Mouse (Mus musculus) embryonic facial prominence, embryonic 12.5 days (tissue): ENCODE data around the gene Taok2. TPM values are rescaled to one million over a fixed set of nuclear protein-coding genes. Genes with fewer than 3 reads are reported as not detected.

Source experiments
- ATAC-seq: fragments of 200-750 bp; cut with Nextera tagmentation; 2 replicates; pipeline ENCODE4 v1.8.0; 2017; ENCODE audit not compliant: insufficient number of reproducible peaks, insufficient read depth, low FRiP score, low TSS enrichment
- H3K27ac ChIP-seq: fragments of 300-500 bp; sonication (generic); 2 replicates; pipeline ENCODE4 v1.5.1; 2016; ENCODE audit warnings: mild to moderate bottlenecking
- H3K27me3 ChIP-seq: fragments of 300-500 bp; sonication (generic); 2 replicates; pipeline ENCODE4 v1.6.1; 2016; ENCODE audit warnings: mild to moderate bottlenecking, moderate library complexity
- H3K36me3 ChIP-seq: fragments of 300-500 bp; sonication (generic); 2 replicates; pipeline ENCODE4 v1.6.1; 2016; ENCODE audit warnings: mild to moderate bottlenecking
- H3K4me1 ChIP-seq: fragments of 300-500 bp; sonication (generic); 2 replicates; pipeline ENCODE4 v1.6.1; 2016
- H3K4me2 ChIP-seq: fragments of 300-500 bp; sonication (generic); replicated peaks from 2 replicates; pipeline ENCODE4 v1.6.1; 2016; ENCODE audit warnings: mild to moderate bottlenecking, moderate library complexity
- H3K4me3 ChIP-seq: fragments of 300-500 bp; sonication (generic); 2 replicates; pipeline ENCODE4 v1.5.1; 2016; ENCODE audit warnings: mild to moderate bottlenecking
- H3K9ac ChIP-seq: fragments of 300-500 bp; sonication (generic); 2 replicates; pipeline ENCODE4 v1.6.1; 2016; ENCODE audit warnings: mild to moderate bottlenecking, moderate library complexity
- H3K9me3 ChIP-seq: fragments of 300-500 bp; sonication (generic); 2 replicates; pipeline ENCODE4 v1.6.1; 2016; ENCODE audit warnings: mild to moderate bottlenecking, moderate library complexity
- WGBS: fragments of 180-500 bp; shearing (Covaris S2); methylation state at CpG from one replicate; pipeline ENCODE4 v1.1.7; 2016; 5-methylcytosine and 5-hydroxymethylcytosine counted together
- polyA plus RNA-seq: library from polyadenylated mRNA; unstranded; fragments of >200 nt; fragmentation: Nextera tagmentation; extraction: Ambion mirVana; gene quantifications from 2 replicates; pipeline ENCODE4 v1.2.1, GENCODE M21; 2016

Gene Taok2
- polyA plus RNA-seq, 1 experiment from 2014 or later = 57.7 TPM

DNA sequence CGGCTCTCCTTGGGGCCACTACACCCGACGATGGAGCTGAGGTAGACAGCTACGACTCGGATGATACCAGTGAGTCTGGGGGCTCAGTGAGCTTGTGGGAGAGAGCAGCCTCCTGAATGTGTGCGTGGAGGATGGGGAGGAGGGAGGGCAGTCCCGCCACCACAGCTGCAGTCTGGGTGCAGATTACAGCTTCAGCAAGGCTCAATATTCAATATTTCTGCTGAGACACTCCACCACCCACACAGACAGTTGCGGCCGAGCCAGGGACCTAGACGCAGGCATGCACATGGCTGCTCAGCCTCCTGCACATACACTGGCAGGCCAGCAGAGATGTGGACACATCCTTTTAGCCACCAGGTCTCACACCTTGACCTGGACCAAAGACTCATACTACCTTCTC, 35.7 kb downstream of the Taok2 start:
- H3K4me3 ChIP-seq = peak overlapping the region; percentile 58
- WGBS = 24% methylated on average over 10 of the region's 10 CpGs
- H3K4me2 ChIP-seq = peak overlapping the region; percentile 100
- H3K36me3 ChIP-seq = peaks cover 23% of the 10 kb centered on the region
- no peaks in the 10 kb centered on the region for H3K9me3 ChIP-seq
- H3K27ac ChIP-seq = no peak overlapping the region
- H3K27me3 ChIP-seq = peaks cover 38% of the 10 kb centered on the region
- H3K9ac ChIP-seq = peak overlapping the region; percentile 72; the same call in 1 of the 2 replicates
- no peak for ATAC-seq
- peaks cover 25% of the 10 kb centered on the region for H3K4me1 ChIP-seq

GRCm38 (mm10) chr7:126847421-126848398, 36.8 kb downstream of the Taok2 start:
- Histone ChIP-seq H3K9ac (peak overlapping the region; percentile 72), H3K4me2 (peak overlapping the region; percentile 100), H3K27ac (no peak overlapping the region), H3K9me3 (no peaks in the 10 kb centered on the region), H3K36me3 (peaks cover 12% of the 10 kb centered on the region), H3K4me3 (peak overlapping the region; percentile 58), H3K4me1 (peaks cover 25% of the 10 kb centered on the region), H3K27me3 (peaks cover 38% of the 10 kb centered on the region)
- WGBS = under 1% methylated on average over 54 of the region's 74 CpGs
- ATAC-seq = peak; percentile 48; the same call in 1 of the 2 replicates

- Histone ChIP-seq H3K9me3 (no peaks in the 10 kb centered on the region), H3K4me1 (peaks cover 25% of the 10 kb centered on the region), H3K4me2 (peak within 1 kb of the TSS; percentile 100), H3K4me3 (peak within 1 kb of the TSS; percentile 58), H3K36me3 (peaks cover 6% of the 10 kb centered on the region), H3K9ac (peak within 1 kb of the TSS; percentile 72), H3K27me3 (peaks cover 38% of the 10 kb centered on the region), H3K27ac (no peak within 1 kb of the TSS)
- ATAC-seq = no peak
- 19% methylated on average over 4 of the region's 4 CpGs for WGBS
Observed at GRCm38 (mm10) chr7:126847116-126847420, 37.4 kb downstream of the Taok2 start, which contains the start of gene Doc2a. Gene Doc2a (plus strand): TSS chr7:126847416.

DNA sequence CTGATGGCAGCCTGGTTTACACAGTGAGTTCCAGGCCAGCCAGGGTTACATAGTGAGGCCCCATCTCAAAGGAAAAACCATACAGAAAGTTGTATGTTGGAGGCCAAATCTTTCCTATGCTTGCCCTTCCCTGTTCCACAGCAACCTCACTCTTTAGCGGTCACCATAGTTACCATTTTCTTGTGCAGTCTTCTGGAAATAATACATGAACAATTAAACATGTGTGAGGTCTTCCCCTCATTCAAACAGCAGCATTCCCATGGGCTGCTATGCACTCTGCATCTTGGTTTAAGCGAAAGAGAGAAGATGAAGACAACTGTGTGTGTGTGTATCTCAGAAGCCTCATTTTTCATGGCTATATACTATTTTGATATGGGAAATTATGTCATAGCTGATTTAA, 39.0 kb downstream of the Taok2 start:
- Histone ChIP-seq H3K27me3 (peaks cover 38% of the 10 kb centered on the region), H3K4me1 (peaks cover 17% of the 10 kb centered on the region), H3K9ac (no peak overlapping the region), H3K9me3 (no peaks in the 10 kb centered on the region), H3K27ac (no peak overlapping the region), H3K36me3 (no peaks in the 10 kb centered on the region), H3K4me2 (no peak overlapping the region), H3K4me3 (no peak overlapping the region)
- no peak for ATAC-seq
- WGBS = 73% methylated on average over 2 of the region's 2 CpGs

- 81% methylated on average over 9 of the region's 9 CpGs for WGBS
- no peak overlapping the region for H3K4me2 ChIP-seq
- no peaks in the 10 kb centered on the region for H3K36me3 ChIP-seq
Observed at GRCm38 (mm10) chr7:126843276-126843675, 41.2 kb downstream of the Taok2 start.

DNA sequence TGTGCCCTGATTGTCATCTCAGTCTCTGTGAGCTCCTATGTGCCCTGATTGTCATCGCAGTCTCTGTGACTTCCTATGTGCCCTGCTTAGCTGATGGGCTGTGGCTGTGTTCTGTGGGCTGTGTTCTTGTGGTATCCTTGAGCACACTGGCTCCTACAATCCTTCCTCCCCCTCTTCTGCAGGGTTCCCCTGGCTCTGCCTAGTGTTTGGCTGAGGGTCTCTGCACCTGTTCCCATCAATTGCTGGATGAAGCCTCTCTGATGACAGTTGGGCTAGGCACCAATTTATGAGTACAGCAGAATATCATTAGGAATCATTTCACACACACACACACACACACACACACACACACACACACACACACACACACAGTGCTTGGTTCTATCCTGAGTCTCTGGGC, 51.2 kb downstream of the Taok2 start:
- Histone ChIP-seq H3K4me3 (no peak overlapping the region), H3K9ac (no peak overlapping the region), H3K4me1 (peaks cover 5% of the 10 kb centered on the region; the same call in 1 of the 2 replicates), H3K36me3 (no peaks in the 10 kb centered on the region), H3K27me3 (peaks cover 26% of the 10 kb centered on the region), H3K9me3 (peaks cover 3% of the 10 kb centered on the region; the same call in 1 of the 2 replicates), H3K4me2 (no peak overlapping the region), H3K27ac (no peak overlapping the region)
- 90% methylated on average over 1 of the region's 1 CpGs for WGBS
- ATAC-seq = no peak

More at GRCm38 (mm10) chr7:126843276-126843675, 41.2 kb downstream of the Taok2 start:
- H3K9me3 ChIP-seq = no peaks in the 10 kb centered on the region
- peaks cover 11% of the 10 kb centered on the region for H3K4me1 ChIP-seq
- no peak overlapping the region for H3K9ac ChIP-seq
- peaks cover 16% of the 10 kb centered on the region for H3K27me3 ChIP-seq
- no peak for ATAC-seq
- no peak overlapping the region for H3K4me3 ChIP-seq
- H3K27ac ChIP-seq = no peak overlapping the region

DNA sequence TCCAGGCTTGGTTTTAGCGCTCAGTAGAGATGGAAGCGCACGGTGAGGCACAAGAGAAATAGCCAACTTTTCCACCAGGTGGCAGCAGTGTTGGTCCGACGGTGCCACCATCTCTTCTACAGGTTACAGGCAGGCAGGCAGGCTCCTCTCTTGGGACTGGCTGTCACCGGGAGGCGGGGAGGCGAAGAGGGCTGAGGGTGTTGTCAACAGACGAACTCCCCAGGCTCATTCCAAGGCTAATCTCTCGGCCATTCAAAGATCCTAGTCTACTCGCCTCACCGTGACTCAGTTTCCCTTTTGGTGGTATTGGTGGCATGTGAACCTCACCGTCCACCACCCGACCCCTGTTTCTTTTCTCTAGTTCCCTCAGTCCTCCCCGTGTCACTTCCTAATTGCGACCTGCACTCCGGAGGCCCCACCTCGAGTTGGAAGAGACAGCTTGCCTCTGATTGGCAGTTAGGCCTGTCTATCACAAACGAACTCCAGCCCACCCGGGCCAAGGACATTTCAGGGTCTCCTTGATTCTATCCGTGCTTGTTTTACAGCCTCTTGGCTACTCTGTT, 52.4 kb downstream of the Taok2 start:
- Histone ChIP-seq H3K4me3 (peak overlapping the region; percentile 23), H3K27me3 (peaks cover 26% of the 10 kb centered on the region), H3K4me2 (peak overlapping the region; percentile 49), H3K27ac (no peak overlapping the region), H3K9me3 (peaks cover 3% of the 10 kb centered on the region; the same call in 1 of the 2 replicates), H3K9ac (no peak overlapping the region), H3K4me1 (peaks cover 5% of the 10 kb centered on the region; the same call in 1 of the 2 replicates), H3K36me3 (no peaks in the 10 kb centered on the region)
- WGBS = 2% methylated on average over 21 of the region's 21 CpGs
- peak; percentile 68; the same call in 1 of the 2 replicates for ATAC-seq

GRCm38 (mm10) chr7:126831539-126831938, 53.0 kb downstream of the Taok2 start, which contains the start of gene 4930451I11Rik:
Gene 4930451I11Rik (minus strand): TSS chr7:126831639.
- 58% methylated on average over 5 of the region's 5 CpGs for WGBS
- no peak within 1 kb of the TSS for H3K9ac ChIP-seq
- no peak for ATAC-seq
- no peaks in the 10 kb centered on the region for H3K36me3 ChIP-seq
- peaks cover 26% of the 10 kb centered on the region for H3K27me3 ChIP-seq
- H3K4me2 ChIP-seq = peak within 1 kb of the TSS; percentile 49
- no peak within 1 kb of the TSS for H3K27ac ChIP-seq
- peaks cover 3% of the 10 kb centered on the region; the same call in 1 of the 2 replicates for H3K9me3 ChIP-seq
- peak within 1 kb of the TSS; percentile 23 for H3K4me3 ChIP-seq
- H3K4me1 ChIP-seq = peaks cover 5% of the 10 kb centered on the region; the same call in 1 of the 2 replicates

DNA sequence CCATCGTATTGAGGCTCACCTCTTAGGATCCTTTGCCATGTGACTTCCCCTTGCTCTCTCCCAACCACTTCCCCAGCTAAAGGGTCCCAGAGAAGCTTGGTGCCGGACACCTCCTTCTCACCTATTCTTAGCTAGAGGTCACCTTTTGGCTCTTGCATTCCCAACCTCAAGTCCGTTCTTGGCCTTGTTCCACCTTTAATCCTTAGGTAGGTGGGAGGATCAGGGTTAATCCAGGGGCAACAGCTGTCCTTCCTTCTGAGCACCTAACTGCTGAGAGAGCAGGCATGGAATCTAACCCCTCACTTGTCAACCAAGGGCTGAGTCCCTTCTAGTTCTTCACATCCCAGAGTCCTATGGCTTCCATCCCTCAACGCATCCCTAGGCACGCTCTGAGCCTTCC, 58.6 kb downstream of the Taok2 start:
- no peak for ATAC-seq
- no peak overlapping the region for H3K27ac ChIP-seq
- no peak overlapping the region for H3K9ac ChIP-seq
- no peaks in the 10 kb centered on the region for H3K9me3 ChIP-seq
- H3K36me3 ChIP-seq = no peaks in the 10 kb centered on the region
- H3K4me2 ChIP-seq = no peak overlapping the region
- peaks cover 7% of the 10 kb centered on the region; the same call in 1 of the 2 replicates for H3K4me1 ChIP-seq
- peaks cover 49% of the 10 kb centered on the region for H3K27me3 ChIP-seq
- 74% methylated on average over 5 of the region's 5 CpGs for WGBS
- no peak overlapping the region for H3K4me3 ChIP-seq

- H3K4me2 ChIP-seq = no peak overlapping the region
- no peak overlapping the region for H3K4me3 ChIP-seq
- no peak for ATAC-seq
- no peaks in the 10 kb centered on the region for H3K36me3 ChIP-seq
- H3K9me3 ChIP-seq = no peaks in the 10 kb centered on the region
- peaks cover 45% of the 10 kb centered on the region for H3K27me3 ChIP-seq
- WGBS = 18% methylated on average over 8 of the region's 8 CpGs
- H3K9ac ChIP-seq = no peak overlapping the region
- peaks cover 7% of the 10 kb centered on the region; the same call in 1 of the 2 replicates for H3K4me1 ChIP-seq
- no peak overlapping the region for H3K27ac ChIP-seq
Observed at GRCm38 (mm10) chr7:126825403-126825802, 59.1 kb downstream of the Taok2 start.

GRCm38 (mm10) chr7:126823940-126824339, 60.6 kb downstream of the Taok2 start:
- Histone ChIP-seq H3K27me3 (peaks cover 35% of the 10 kb centered on the region), H3K4me2 (peak overlapping the region; percentile 52), H3K9ac (no peak overlapping the region), H3K27ac (no peak overlapping the region), H3K4me1 (peaks cover 7% of the 10 kb centered on the region; the same call in 1 of the 2 replicates), H3K4me3 (no peak overlapping the region), H3K9me3 (no peaks in the 10 kb centered on the region), H3K36me3 (no peaks in the 10 kb centered on the region)
- WGBS = 9% methylated on average over 10 of the region's 10 CpGs
- no peak for ATAC-seq
